Mouse (Mus musculus) stomach, postnatal 0 days (tissue): ENCODE data around the gene Gm20721. TPM values are rescaled to one million over a fixed set of nuclear protein-coding genes. Genes with fewer than 3 reads are reported as not detected.

ENCODE experiments used
- ATAC-seq: fragments of 200-750 bp; cut with Nextera tagmentation; 2 replicates; pipeline ENCODE4 v1.8.0; 2017; ENCODE audit not compliant: low FRiP score, low TSS enrichment
- DNase-seq: peaks from one replicate; pipeline ENCODE4 v3.0.0-alpha.2; 2016; ENCODE audit warnings: low spot score
- H3K27ac ChIP-seq: fragments of 300-500 bp; sonication (generic); replicated peaks from 2 replicates; pipeline ENCODE4 v1.5.1; 2014; ENCODE audit warnings: mild to moderate bottlenecking, control low read depth
- H3K27me3 ChIP-seq: fragments of 300-500 bp; sonication (generic); 2 replicates; pipeline ENCODE4 v1.6.1; 2014; ENCODE audit warnings: low read length; ENCODE audit not compliant: control insufficient read depth, insufficient read depth
- H3K36me3 ChIP-seq: fragments of 300-500 bp; sonication (generic); 2 replicates; pipeline ENCODE4 v1.6.1; 2014; ENCODE audit warnings: low read length, mixed read lengths; ENCODE audit not compliant: control insufficient read depth, insufficient read depth
- H3K4me1 ChIP-seq: fragments of 300-500 bp; sonication (generic); replicated peaks from 2 replicates; pipeline ENCODE4 v1.6.1; 2014; ENCODE audit warnings: antibody characterized with exemption; ENCODE audit not compliant: control insufficient read depth, insufficient read depth
- H3K4me2 ChIP-seq: fragments of 300-500 bp; sonication (generic); replicated peaks from 2 replicates; pipeline ENCODE4 v1.6.1; 2014; ENCODE audit warnings: low read depth, mild to moderate bottlenecking, control low read depth, moderate library complexity
- H3K4me3 ChIP-seq: fragments of 300-500 bp; sonication (generic); 2 replicates; pipeline ENCODE4 v1.5.1; 2014; ENCODE audit warnings: low read depth, low read length, control low read depth
- H3K9ac ChIP-seq: fragments of 300-500 bp; sonication (generic); 2 replicates; pipeline ENCODE4 v1.6.1; 2014; ENCODE audit warnings: mild to moderate bottlenecking, low read length, control low read depth, mixed read lengths
- H3K9me3 ChIP-seq: fragments of 300-500 bp; sonication (generic); 2 replicates; pipeline ENCODE4 v1.6.1; 2016; ENCODE audit warnings: low read length; ENCODE audit not compliant: control insufficient read depth
- CTCF ChIP-seq: IDR thresholded peaks from 2 replicates; pipeline ENCODE4 v1.5.1; 2016; ENCODE audit warnings: antibody characterized with exemption, low read depth, mild to moderate bottlenecking, moderate library complexity
- EP300 ChIP-seq: optimal IDR thresholded peaks from 2 replicates; pipeline ENCODE3; 2016; ENCODE audit warnings: antibody characterized with exemption
- WGBS: fragments of 180-500 bp; shearing (Covaris S2); extraction: QIAGEN DNeasy Blood & Tissue Kit; methylation state at CpG from one replicate; pipeline ENCODE4 v1.1.7; 2014; 5-methylcytosine and 5-hydroxymethylcytosine counted together
- polyA plus RNA-seq: library from polyadenylated mRNA; unstranded; fragments of >200 nt; fragmentation: Nextera tagmentation; extraction: Ambion mirVana; gene quantifications from 2 replicates; pipeline ENCODE4 v1.2.1, GENCODE M21; 2015

Gm20721 gene
- polyA plus RNA-seq, 1 experiment from 2014 or later, result 5.8 TPM

GRCm38 (mm10) chr2:174328926-174329662, 17.4 kb downstream of the Gm20721 start:
- no peaks in the 10 kb centered on the region; the same call in 1 of the 2 replicates for H3K36me3 ChIP-seq
- 0 out of 2 replicates have a peak, but pooled peaks have one; percentile 1 for ATAC-seq
- WGBS, result 35% methylated on average over 53 of the region's 58 CpGs
- no peaks in the 10 kb centered on the region for H3K9me3 ChIP-seq
- H3K9ac ChIP-seq, result peak overlapping the region; percentile 99
- no peaks in the 10 kb centered on the region for H3K27me3 ChIP-seq
- H3K4me1 ChIP-seq, result peaks cover 7% of the 10 kb centered on the region; the same call in 1 of the 2 replicates
- peak; percentile 42 for DNase-seq
- H3K4me2 ChIP-seq, result peak overlapping the region; percentile 67
- H3K4me3 ChIP-seq, result peak overlapping the region; percentile 97
- TF ChIP-seq CTCF, result no peak; the same call in 1 of the 2 replicates
- TF ChIP-seq EP300, result no peak
- peak overlapping the region; percentile 99 for H3K27ac ChIP-seq

DNA sequence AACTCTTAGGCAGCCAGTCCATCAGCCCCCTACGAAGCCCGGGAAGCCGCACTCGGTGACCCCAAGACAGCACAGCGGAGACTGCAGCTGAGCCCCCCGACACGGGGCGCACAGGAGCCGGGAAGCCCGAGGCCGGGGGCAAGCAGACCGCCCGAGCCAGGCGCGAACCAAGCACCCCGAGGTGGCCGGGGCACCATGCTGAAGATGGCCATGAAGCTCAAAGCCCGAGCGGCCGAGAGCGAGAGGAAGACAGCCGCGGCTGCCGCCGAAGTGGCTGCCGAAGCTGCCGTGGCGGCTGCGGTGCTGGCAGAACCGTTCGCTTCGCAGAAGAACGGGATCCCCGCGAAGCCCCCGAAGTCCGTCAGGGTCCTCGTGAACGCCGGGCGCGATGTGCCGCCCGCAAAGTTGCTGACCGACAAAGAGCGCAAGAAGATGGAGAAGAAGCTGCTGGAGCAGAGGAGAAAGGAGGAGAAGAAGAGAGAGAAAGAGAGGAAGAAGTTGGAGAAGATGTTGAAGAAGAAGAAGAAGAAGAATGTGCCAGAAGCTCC, 18.1 kb downstream of the Gm20721 start:
- Histone ChIP-seq H3K36me3 (no peaks in the 10 kb centered on the region), H3K9ac (peak overlapping the region; percentile 99), H3K4me3 (peak overlapping the region; percentile 97), H3K4me1 (peaks cover 5% of the 10 kb centered on the region; the same call in 1 of the 2 replicates), H3K9me3 (no peaks in the 10 kb centered on the region), H3K4me2 (peak overlapping the region; percentile 67), H3K27ac (peak overlapping the region; percentile 99), H3K27me3 (no peaks in the 10 kb centered on the region)
- no peak for TF ChIP-seq CTCF
- no peak for TF ChIP-seq EP300
- no peak for ATAC-seq
- no peak for DNase-seq
- WGBS, result 39% methylated on average over 46 of the region's 46 CpGs

DNA sequence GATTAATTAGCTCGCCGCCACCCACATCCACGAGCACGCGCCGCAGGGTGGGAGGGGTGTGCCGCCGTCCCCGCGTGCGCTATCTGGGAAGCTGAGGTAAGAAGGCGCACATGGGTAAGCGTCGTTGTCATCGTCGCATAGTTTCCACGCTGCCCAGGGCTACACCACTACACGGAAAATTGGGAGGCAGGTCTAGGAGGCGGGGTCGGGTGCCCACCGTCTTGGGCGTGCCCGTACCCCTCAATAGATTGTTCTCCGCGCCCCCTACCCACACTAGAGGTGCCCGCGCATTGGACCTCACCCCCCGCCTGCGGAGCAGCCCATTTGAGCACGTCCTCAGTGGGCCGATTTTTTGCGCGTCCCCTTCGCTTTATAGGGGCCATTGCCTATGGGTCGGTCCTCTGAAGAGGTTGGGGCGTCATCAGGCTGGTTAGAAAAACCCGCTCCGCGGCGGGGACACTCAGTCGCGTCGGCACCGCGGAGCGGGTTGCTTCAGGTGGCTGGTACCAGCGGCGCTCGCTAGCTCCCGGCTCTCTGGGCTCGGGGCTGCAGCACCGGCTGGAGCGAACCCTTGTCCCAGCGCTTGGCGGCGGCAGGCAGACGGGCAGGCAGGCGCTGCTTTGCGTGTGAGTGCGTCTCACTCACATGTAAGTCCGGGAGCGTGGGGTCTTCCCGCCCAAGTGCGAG, 19.1 kb downstream of the Gm20721 start:
- no peaks in the 10 kb centered on the region for H3K36me3 ChIP-seq
- DNase-seq (peak; percentile 86), ATAC-seq (peak; percentile 79)
- H3K9me3 ChIP-seq, result no peaks in the 10 kb centered on the region
- H3K4me3 ChIP-seq, result peak overlapping the region; percentile 97
- peaks cover 3% of the 10 kb centered on the region; the same call in 1 of the 2 replicates for H3K4me1 ChIP-seq
- H3K9ac ChIP-seq, result peak overlapping the region; percentile 63
- 44% methylated on average over 63 of the region's 64 CpGs for WGBS
- H3K4me2 ChIP-seq, result peak overlapping the region; percentile 67
- H3K27ac ChIP-seq, result peak overlapping the region; percentile 86
- TF ChIP-seq CTCF, result no peak
- no peak for TF ChIP-seq EP300
- H3K27me3 ChIP-seq, result no peaks in the 10 kb centered on the region

DNA sequence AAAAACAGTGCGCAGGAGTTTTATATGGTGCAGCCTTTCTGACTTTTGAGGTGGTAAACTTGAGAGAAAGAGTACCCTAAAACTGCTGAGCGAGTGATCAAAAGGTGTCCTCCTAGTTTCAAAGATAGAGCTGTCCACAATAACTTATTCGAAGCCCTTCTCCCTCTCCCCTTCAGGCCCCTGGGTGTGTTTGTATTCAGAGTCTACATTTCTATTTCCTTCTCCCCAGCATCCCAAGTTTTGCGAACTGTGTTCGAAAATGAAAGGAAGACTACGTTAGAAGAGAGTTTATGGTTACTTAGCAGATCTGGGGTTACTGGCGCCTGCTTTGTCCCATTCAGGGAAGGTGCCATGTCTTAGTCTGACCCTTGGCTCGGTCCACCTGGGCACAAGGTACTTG, 20.0 kb downstream of the Gm20721 start:
- peak overlapping the region; percentile 63 for H3K9ac ChIP-seq
- TF ChIP-seq CTCF (no peak), EP300 (no peak)
- peak overlapping the region; percentile 25; the same call in 1 of the 2 replicates for H3K27ac ChIP-seq
- no peaks in the 10 kb centered on the region for H3K36me3 ChIP-seq
- ATAC-seq (no peak), DNase-seq (no peak)
- 54% methylated on average over 8 of the region's 8 CpGs for WGBS
- peak overlapping the region; percentile 67 for H3K4me2 ChIP-seq
- H3K9me3 ChIP-seq, result no peaks in the 10 kb centered on the region
- H3K4me3 ChIP-seq, result peak overlapping the region; percentile 97
- H3K27me3 ChIP-seq, result no peaks in the 10 kb centered on the region
- H3K4me1 ChIP-seq, result peaks cover 3% of the 10 kb centered on the region; the same call in 1 of the 2 replicates

- no peak overlapping the region for H3K4me2 ChIP-seq
- H3K4me3 ChIP-seq, result no peak overlapping the region
- H3K27me3 ChIP-seq, result no peaks in the 10 kb centered on the region
- no peak for DNase-seq
- H3K4me1 ChIP-seq, result peaks cover 3% of the 10 kb centered on the region; the same call in 1 of the 2 replicates
- H3K36me3 ChIP-seq, result no peaks in the 10 kb centered on the region
- TF ChIP-seq EP300, result no peak
- no peak for TF ChIP-seq CTCF
- no peak overlapping the region for H3K9ac ChIP-seq
- 74% methylated on average over 4 of the region's 4 CpGs for WGBS
- ATAC-seq, result no peak
- no peaks in the 10 kb centered on the region for H3K9me3 ChIP-seq
- H3K27ac ChIP-seq, result no peak overlapping the region
These were observed 20.5 kb downstream of the Gm20721 start for GRCm38 (mm10) chr2:174325989-174326388.
